Mouse (Mus musculus) neural tube, embryonic 13.5 days (tissue): Measurements from ENCODE around the gene Aif1. TPM values are rescaled to one million over a fixed set of nuclear protein-coding genes. Genes with fewer than 3 reads are reported as not detected.

Experiments used
- microRNA-seq: library from miRNA; unstranded; fragments of <30 nt; microRNA quantifications from one replicate; pipeline ENCODE4, GENCODE M21; 2016
- polyA plus RNA-seq: library from polyadenylated mRNA; unstranded; fragments of >200 nt; fragmentation: Nextera tagmentation; extraction: Ambion mirVana; gene quantifications from 2 replicates; pipeline ENCODE4 v1.2.1, GENCODE M21; 2015

Aif1 gene
- polyA plus RNA-seq, 1 experiment from 2014 or later: 12.7 TPM

Small RNAs within 50 kb of the gene (microRNA-seq; reads per million reads assigned to microRNA genes)
- gene Mir6973a: not detected
- gene Mir6974: not detected

Other genes starting within 250 kb of the Aif1 start
- gene Neu1, start 244.8 kb downstream of the Aif1 start, polyA plus RNA-seq: 30.2 and 30.6 TPM in 2 replicates
- 0.38 and 0.47 TPM in 2 replicates for gene Hspa1b, start 216.8 kb downstream of the Aif1 start, polyA plus RNA-seq
- gene Gm20481, start 206.2 kb downstream of the Aif1 start, polyA plus RNA-seq: not detected in 2 replicates
- 6.0 and 6.3 TPM in 2 replicates for gene Hspa1a, start 203.9 kb downstream of the Aif1 start, polyA plus RNA-seq
- 1.5 and 2.2 TPM in 2 replicates for gene Hspa1l, start 203.4 kb downstream of the Aif1 start, polyA plus RNA-seq
- 99.4 and 99.8 TPM in 2 replicates for gene Lsm2, start 194.2 kb downstream of the Aif1 start, polyA plus RNA-seq
- 57.9 and 58.2 TPM in 2 replicates for gene Vars, start 175.1 kb downstream of the Aif1 start, polyA plus RNA-seq
- 0.17 and 0.18 TPM in 2 replicates for gene Vwa7, start 159.5 kb downstream of the Aif1 start, polyA plus RNA-seq
- gene Sapcd1, start 148.1 kb downstream of the Aif1 start, polyA plus RNA-seq: 2.5 and 2.6 TPM in 2 replicates
- 2.8 and 3.1 TPM in 2 replicates for gene Msh5, start 129.3 kb downstream of the Aif1 start, polyA plus RNA-seq
- gene Clic1, start 126.1 kb downstream of the Aif1 start, polyA plus RNA-seq: 132 and 145 TPM in 2 replicates
- gene Ddah2, start 117.0 kb downstream of the Aif1 start, polyA plus RNA-seq: 417 and 431 TPM in 2 replicates
- gene Ly6g6c, start 110.7 kb downstream of the Aif1 start, polyA plus RNA-seq: 0.54 TPM in 1 of 2 replicates, not detected in the other
- 0.28 and 0.38 TPM in 2 replicates for gene Mpig6b, start 109.9 kb downstream of the Aif1 start, polyA plus RNA-seq
- gene Ly6g6e, start 99.2 kb downstream of the Aif1 start, polyA plus RNA-seq: 0.46 and 0.55 TPM in 2 replicates
- 0.95 and 1.8 TPM in 2 replicates for gene Ly6g6d, start 98.0 kb downstream of the Aif1 start, polyA plus RNA-seq
- gene Ly6g6f, start 90.5 kb downstream of the Aif1 start, polyA plus RNA-seq: 0.44 and 0.68 TPM in 2 replicates
- gene Abhd16a, start 86.8 kb downstream of the Aif1 start, polyA plus RNA-seq: 98.2 and 104 TPM in 2 replicates
- gene Ly6g5c, start 67.8 kb downstream of the Aif1 start, polyA plus RNA-seq: not detected in 2 replicates
- 1.4 and 1.7 TPM in 2 replicates for gene Ly6g5b, start 60.6 kb downstream of the Aif1 start, polyA plus RNA-seq
- gene Gpank1, start 54.6 kb downstream of the Aif1 start, polyA plus RNA-seq: 20.9 and 25.5 TPM in 2 replicates
- gene Csnk2b, start 54.0 kb downstream of the Aif1 start, polyA plus RNA-seq: 333 and 339 TPM in 2 replicates
- gene D17H6S53E, start 49.7 kb downstream of the Aif1 start, polyA plus RNA-seq: 8.9 and 10.6 TPM in 2 replicates
- gene Apom, start 44.0 kb downstream of the Aif1 start, polyA plus RNA-seq: 0.61 and 0.77 TPM in 2 replicates
- gene Bag6, start 40.9 kb downstream of the Aif1 start, polyA plus RNA-seq: 67.1 and 75.0 TPM in 2 replicates
- 178 and 185 TPM in 2 replicates for gene Prrc2a, start 11.2 kb downstream of the Aif1 start, polyA plus RNA-seq
- 7.8 and 8.9 TPM in 2 replicates for gene Lst1, start 12.4 kb upstream of the Aif1 start, polyA plus RNA-seq
- 0.22 and 0.58 TPM in 2 replicates for gene Ltb, start 18.4 kb upstream of the Aif1 start, polyA plus RNA-seq
- 0.13 TPM in 1 of 2 replicates, not detected in the other for gene Tnf, start 25.9 kb upstream of the Aif1 start, polyA plus RNA-seq
- 0.42 TPM in 1 of 2 replicates, not detected in the other for gene Lta, start 29.3 kb upstream of the Aif1 start, polyA plus RNA-seq
- 0.56 TPM in 1 of 2 replicates, not detected in the other for gene Gm16181, start 44.8 kb upstream of the Aif1 start, polyA plus RNA-seq
- gene Atp6v1g2, start 57.6 kb upstream of the Aif1 start, polyA plus RNA-seq: 58.9 and 66.1 TPM in 2 replicates
- 9.5 and 10.8 TPM in 2 replicates for gene Nfkbil1, start 59.7 kb upstream of the Aif1 start, polyA plus RNA-seq
- 385 and 402 TPM in 2 replicates for gene Ddx39b, start 65.7 kb upstream of the Aif1 start, polyA plus RNA-seq
- 70.5 and 79.1 TPM in 2 replicates for gene H2-D1, start 86.7 kb upstream of the Aif1 start, polyA plus RNA-seq
- gene H2-Q1, start 144.3 kb upstream of the Aif1 start, polyA plus RNA-seq: 0.22 TPM in 1 of 2 replicates, not detected in the other
- gene H2-Q2, start 166.2 kb upstream of the Aif1 start, polyA plus RNA-seq: 0.50 and 0.60 TPM in 2 replicates
- 1.0 and 1.4 TPM in 2 replicates for gene H2-Q4, start 203.5 kb upstream of the Aif1 start, polyA plus RNA-seq
- gene H2-Q6, start 248.8 kb upstream of the Aif1 start, polyA plus RNA-seq: 0.37 and 0.42 TPM in 2 replicates